In genomic region chr2:132029646-132030417, GRCm38 (mm10) we compare ENCODE assay signal across 8 mouse cellular contexts. TPM values are rescaled to one million over a fixed set of nuclear protein-coding genes. Genes with fewer than 3 reads are reported as not detected.
A peak's percentile ranks its signal among the peaks of the same experiment; 100 is the strongest.
DNase-seq lines count a peak whose midpoint lies in the region; ATAC-seq and TF ChIP-seq lines count a peak whose summit lies in the region.

TSS of gene Rassf2 (minus strand) at chr2:132030258.

- H3K36me3 ChIP-seq in embryonic facial prominence, embryonic 10.5 days (replicated peaks), result no peaks in the 10 kb centered on the region
- H3K36me3 ChIP-seq in limb, embryonic 12.5 days, result no peaks in the 10 kb centered on the region
- no peaks in the 10 kb centered on the region for H3K36me3 ChIP-seq in midbrain, embryonic 14.5 days (ENCODE audit: control insufficient read depth, insufficient read depth, low read length)
- no peaks in the 10 kb centered on the region; the same call in 1 of the 2 replicates for H3K36me3 ChIP-seq in spleen, adult 2 months (ENCODE audit: control insufficient read depth, insufficient read depth, low read length)

- peak; percentile 8; the same call in 1 of the 2 replicates for TF ChIP-seq POLR2A in spleen, adult 2 months (IDR thresholded peaks at IDR 0.05; ENCODE audit: low read depth, low read length)

- under 1% methylated on average over 46 of the region's 48 CpGs for WGBS in embryonic facial prominence, embryonic 10.5 days
- 0% methylated on average over 38 of the region's 48 CpGs for WGBS in limb, embryonic 12.5 days
- WGBS in midbrain, embryonic 14.5 days, result 0% methylated on average over 32 of the region's 48 CpGs
- 2% methylated on average over 31 of the region's 48 CpGs for WGBS in spleen, adult 2 months

- peak within 1 kb of the TSS; percentile 90 for H3K27ac ChIP-seq in embryonic facial prominence, embryonic 10.5 days (replicated peaks)
- H3K27ac ChIP-seq in limb, embryonic 12.5 days, result peak within 1 kb of the TSS; percentile 42; the same call in 1 of the 2 replicates
- H3K27ac ChIP-seq in midbrain, embryonic 14.5 days (replicated peaks; ENCODE audit: low read depth, low read length), result peak within 1 kb of the TSS; percentile 94
- peak within 1 kb of the TSS; percentile 99 for H3K27ac ChIP-seq in spleen, adult 2 months (ENCODE audit: insufficient read depth, low read length)

- H3K4me1 ChIP-seq in embryonic facial prominence, embryonic 10.5 days, result peaks cover 61% of the 10 kb centered on the region
- peaks cover 29% of the 10 kb centered on the region for H3K4me1 ChIP-seq in limb, embryonic 12.5 days (replicated peaks)
- H3K4me1 ChIP-seq in midbrain, embryonic 14.5 days (ENCODE audit: control insufficient read depth, insufficient read depth, low read length), result peaks cover 25% of the 10 kb centered on the region
- H3K4me1 ChIP-seq in spleen, adult 2 months (ENCODE audit: control insufficient read depth, insufficient read depth, insufficient read length), result peaks cover 23% of the 10 kb centered on the region; the same call in 1 of the 2 replicates

- TF ChIP-seq CTCF in spleen, adult 2 months (IDR thresholded peaks at IDR 0.05; ENCODE audit: extremely low read depth, insufficient read depth, insufficient read length, insufficient replicate concordance), result no peak

- peak within 1 kb of the TSS; percentile 94 for H3K4me2 ChIP-seq in limb, embryonic 12.5 days
- H3K4me2 ChIP-seq in midbrain, embryonic 14.5 days (ENCODE audit: low read length), result peak within 1 kb of the TSS; percentile 93

- peak; percentile 91 for DNase-seq in layer of hippocampus, adult 11-12 months (ENCODE audit: low spot score)
- no peak for DNase-seq in layer of hippocampus, adult 9-10 months (ENCODE audit: low spot score)
- peak; percentile 92 for DNase-seq in embryonic facial prominence, embryonic 10.5 days (ENCODE audit: low spot score)
- peak; percentile 99 for DNase-seq in heart, adult 11 months
- DNase-seq in kidney, adult 18-20 months, result peak; percentile 57
- peak; percentile 95 for DNase-seq in midbrain, embryonic 14.5 days
- DNase-seq in spleen, adult 2 months (ENCODE audit: low read depth in 1 of 2, low spot score in 2 of 2), result peak in 1 of 2 experiments; percentile 94

- H3K9me3 ChIP-seq in embryonic facial prominence, embryonic 10.5 days, result no peaks in the 10 kb centered on the region
- H3K9me3 ChIP-seq in limb, embryonic 12.5 days, result no peaks in the 10 kb centered on the region
- no peaks in the 10 kb centered on the region for H3K9me3 ChIP-seq in midbrain, embryonic 14.5 days (ENCODE audit: control insufficient read depth, low read length)

- H3K4me3 ChIP-seq in embryonic facial prominence, embryonic 10.5 days, result peak within 1 kb of the TSS; percentile 77
- peak within 1 kb of the TSS; percentile 60 for H3K4me3 ChIP-seq in limb, embryonic 12.5 days (replicated peaks)
- H3K4me3 ChIP-seq in midbrain, embryonic 14.5 days (replicated peaks; ENCODE audit: low read depth, low read length), result peak within 1 kb of the TSS; percentile 64
- peak within 1 kb of the TSS; percentile 83 for H3K4me3 ChIP-seq in spleen, adult 2 months (ENCODE audit: extremely low read depth, insufficient read depth, insufficient read length)

- peak; percentile 75 for ATAC-seq in limb, embryonic 12.5 days (ENCODE audit: insufficient number of reproducible peaks, insufficient read depth, low FRiP score, low TSS enrichment, low read depth)
- ATAC-seq in midbrain, embryonic 14.5 days (ENCODE audit: low FRiP score, low TSS enrichment), result peak; percentile 91

- peak within 1 kb of the TSS; percentile 62 for H3K9ac ChIP-seq in limb, embryonic 12.5 days (replicated peaks)
- peak within 1 kb of the TSS; percentile 72 for H3K9ac ChIP-seq in midbrain, embryonic 14.5 days (replicated peaks; ENCODE audit: low read length)

- H3K27me3 ChIP-seq in embryonic facial prominence, embryonic 10.5 days (replicated peaks; ENCODE audit: low read depth, poor library complexity, severe bottlenecking), result peaks cover 55% of the 10 kb centered on the region
- H3K27me3 ChIP-seq in limb, embryonic 12.5 days, result peaks cover 58% of the 10 kb centered on the region
- no peaks in the 10 kb centered on the region for H3K27me3 ChIP-seq in midbrain, embryonic 14.5 days (ENCODE audit: control insufficient read depth, insufficient read depth, low read length)
- H3K27me3 ChIP-seq in spleen, adult 2 months (ENCODE audit: control insufficient read depth, insufficient read depth, low read length), result no peaks in the 10 kb centered on the region

RNA-seq across cellular contexts. Expression of gene Rassf2, which starts in this region (rescaled TPM):
- polyA plus RNA-seq in embryonic facial prominence, embryonic 10.5 days (2016; fragmentation: Nextera tagmentation; extraction: Ambion mirVana), result 10.6 and 14.2 TPM in 2 replicates
- polyA plus RNA-seq in limb, embryonic 12.5 days (2016; fragmentation: Nextera tagmentation; extraction: Ambion mirVana), result 5.3 and 7.8 TPM in 2 replicates
- polyA plus RNA-seq in midbrain, embryonic 14.5 days (2014; fragmentation: Nextera tagmentation; extraction: Ambion mirVana), result 19.9 and 32.6 TPM in 2 replicates
- 70.2 and 85.9 TPM in 2 replicates for polyA plus RNA-seq in spleen, adult 2 months (2012; rRNA removed)

Comparison
In these comparisons a context has a peak if more than half of its experiments do, and no peak if none do; other contexts are left out.
1. H3K27ac ChIP-seq: peak in every context shown above with its lines; median percentile 99 in spleen, adult 2 months; 94 in midbrain, embryonic 14.5 days; 90 in embryonic facial prominence, embryonic 10.5 days; 42 in limb, embryonic 12.5 days.